In the genomic region with DNA sequence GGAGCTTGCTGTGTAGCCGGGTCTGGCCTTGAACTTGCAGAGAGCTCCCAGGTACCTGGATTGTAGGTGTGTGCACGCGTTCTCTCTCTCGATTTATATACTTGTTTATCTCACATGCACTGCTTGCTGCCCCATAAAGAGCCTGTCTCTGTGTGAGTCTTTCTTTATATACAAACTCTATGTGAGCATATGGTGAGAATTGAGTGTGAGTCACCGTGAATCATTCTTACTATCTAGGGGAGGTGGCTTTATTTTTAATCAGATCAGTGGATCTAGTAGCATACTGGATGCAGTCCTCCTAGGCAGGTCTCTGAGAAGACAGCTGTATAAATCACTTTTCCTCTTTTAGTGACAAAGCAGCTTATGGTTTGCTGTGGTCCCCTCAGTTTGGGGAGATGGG, we compare ENCODE assay signal across 26 mouse cellular contexts. TPM values are rescaled to one million over a fixed set of nuclear protein-coding genes. Genes with fewer than 3 reads are reported as not detected.
DNase-seq lines count a peak whose midpoint lies in the region; ATAC-seq and TF ChIP-seq lines count a peak whose summit lies in the region.
"Had no signal": no experiment of that assay in that cellular context is flagged by ENCODE, and none has a peak within 500 bp of the region (broad histone marks: within the 10 kb centered on the region; RNA-seq: fewer than 3 reads in every experiment).

No protein-coding gene starts in this region.

- no peaks in the 10 kb centered on the region for H3K27me3 ChIP-seq in C2C12 (ENCODE audit: control insufficient read depth, insufficient read depth, insufficient read length)
- H3K27me3 ChIP-seq in lung, postnatal 0 days (replicated peaks; ENCODE audit: insufficient read depth, low read length), result no peaks in the 10 kb centered on the region
- H3K27me3 ChIP-seq: CH12.LX; forebrain, embryonic 13.5 days; hindbrain, embryonic 12.5 days; Patski had no signal

- H3K4me3 ChIP-seq in C2C12 (ENCODE audit: insufficient read depth, poor library complexity, severe bottlenecking), result no peak overlapping the region
- no peak overlapping the region for H3K4me3 ChIP-seq in lung, postnatal 0 days (ENCODE audit: low read depth, low read length)
- H3K4me3 ChIP-seq: embryonic facial prominence, embryonic 10.5 days; forebrain, embryonic 13.5 days; heart, embryonic 10.5 days; hindbrain, embryonic 12.5 days had no signal

- H3K36me3 ChIP-seq in C2C12 (ENCODE audit: control insufficient read depth, insufficient read depth), result peaks cover 42% of the 10 kb centered on the region
- H3K36me3 ChIP-seq in lung, postnatal 0 days (ENCODE audit: insufficient read depth, low read length), result peaks cover 15% of the 10 kb centered on the region; the same call in 1 of the 2 replicates

- over 99% methylated on average over 5 of the region's 5 CpGs for WGBS in lung, postnatal 0 days

- peak; percentile 14 to 77 for DNase-seq in left cerebral cortex, postnatal 25 days (ENCODE audit: low spot score in 2 of 2)
- DNase-seq in left cerebral cortex, postnatal 36 days (ENCODE audit: low spot score in 2 of 2), result no peak
- peak; percentile 8 for DNase-seq in MN1 (ENCODE audit: low spot score)
- DNase-seq in telencephalon, adult 2 months (ENCODE audit: low read depth, low spot score), result peak; percentile 52
- no peak for DNase-seq in ovary, postnatal 36 days (ENCODE audit: low spot score)
- DNase-seq in lung, postnatal 0 days (ENCODE audit: low spot score), result no peak
- DNase-seq: adrenal gland, postnatal 10 days; cerebellum, adult 18-20 months; cerebellum, adult 9-11 months; cerebellum, postnatal 36 days; forebrain, postnatal 0 days; gastrocnemius, postnatal 36 days; heart, adult 18-20 months; heart, postnatal 10 days; heart, postnatal 4 days; kidney, adult 11 months had no signal

- H3K9ac ChIP-seq in lung, postnatal 0 days (replicated peaks; ENCODE audit: low read depth), result no peak overlapping the region
- H3K9ac ChIP-seq: forebrain, embryonic 13.5 days; forebrain, postnatal 0 days; hindbrain, embryonic 12.5 days had no signal

- H3K27ac ChIP-seq in lung, postnatal 0 days (ENCODE audit: low read length), result no peak overlapping the region
- H3K27ac ChIP-seq: embryonic facial prominence, embryonic 10.5 days; forebrain, embryonic 13.5 days; heart, embryonic 10.5 days; hindbrain, embryonic 12.5 days had no signal

- no peak for TF ChIP-seq CTCF in C2C12 (IDR thresholded peaks at IDR 0.05; ENCODE audit: control insufficient read depth, insufficient read depth, insufficient read length)
- no peak for TF ChIP-seq CTCF in lung, postnatal 0 days (IDR thresholded peaks at IDR 0.05)

- peaks cover 3% of the 10 kb centered on the region; the same call in 1 of the 2 replicates for H3K4me1 ChIP-seq in lung, postnatal 0 days (ENCODE audit: insufficient read depth, low read depth, low read length)

- H3K9me3 ChIP-seq in lung, postnatal 0 days (ENCODE audit: low read length), result no peaks in the 10 kb centered on the region
- H3K9me3 ChIP-seq: embryonic facial prominence, embryonic 10.5 days; forebrain, embryonic 13.5 days; heart, embryonic 10.5 days; hindbrain, embryonic 12.5 days had no signal

- no peak overlapping the region for H3ac ChIP-seq in C2C12 (ENCODE audit: control insufficient read depth, insufficient read length, low read depth)

- ATAC-seq in lung, postnatal 0 days, result no peak
- ATAC-seq: activated CD4-positive, CD25-positive, alpha-beta regulatory T cell, adult 4 months; forebrain, embryonic 13.5 days; forebrain, postnatal 0 days; hindbrain, embryonic 16.5 days; inflammation-experienced regulatory T-cells, adult 6 months; Patski had no signal

- peaks cover 51% of the 10 kb centered on the region for H3K79me3 ChIP-seq in C2C12 (ENCODE audit: low read depth)

- TF ChIP-seq EP300 in lung, postnatal 0 days (IDR thresholded peaks at IDR 0.05), result no peak

- peaks cover 80% of the 10 kb centered on the region for H3K79me2 ChIP-seq in C2C12 (ENCODE audit: control insufficient read depth, insufficient read depth)

- intact Hi-C loops in left cerebral cortex, postnatal 25 days (cut with DNase I), result no loop called here
- intact Hi-C loops in left cerebral cortex, postnatal 36 days (cut with DNase I), result no loop called here

- no peak overlapping the region for H3K4me2 ChIP-seq in lung, postnatal 0 days (replicated peaks; ENCODE audit: low read depth, low read length)
- H3K4me2 ChIP-seq: forebrain, embryonic 13.5 days; hindbrain, embryonic 12.5 days had no signal

TF ChIP-seq in C2C12, 6 proteins besides CTCF, POLR2A, EP300 and RAD21:
- TF ChIP-seq MYOD1 (IDR thresholded peaks at IDR 0.05; ENCODE audit: control insufficient read depth, insufficient read length, low read depth) (peak; percentile 28), FOSL1 (IDR thresholded peaks at IDR 0.05; ENCODE audit: insufficient read depth, low read length, poor library complexity, severe bottlenecking) (no peak)

RNA-seq across cellular contexts. Expression of a gene that starts 9.7 kb away (rescaled TPM):
- total RNA-seq in left cerebral cortex, postnatal 25 days (2021), result 10 to 100 TPM; 18.7 to 23.5 TPM
- 10 to 100 TPM; 16.2 to 22.4 TPM for total RNA-seq in left cerebral cortex, postnatal 36 days (2021)
- 56.9 TPM for polyA plus RNA-seq in C2C12 (2012; fragmentation: generic; extraction: Trizol)
- 45.2 and 45.9 TPM in 2 replicates for polyA plus RNA-seq in lung, postnatal 0 days (2015; fragmentation: Nextera tagmentation; extraction: Ambion mirVana)

RNA-seq across cellular contexts. Expression of a gene that starts 18.1 kb away (rescaled TPM):
- total RNA-seq in left cerebral cortex, postnatal 25 days (2021), result 10 to 100 TPM; 41.1 to 44.8 TPM
- total RNA-seq in left cerebral cortex, postnatal 36 days (2021), result 10 to 100 TPM; 39.6 to 45.3 TPM
- polyA plus RNA-seq in C2C12 (2012; fragmentation: generic; extraction: Trizol), result 25.8 TPM
- polyA plus RNA-seq in lung, postnatal 0 days (2015; fragmentation: Nextera tagmentation; extraction: Ambion mirVana), result 19.4 and 22.4 TPM in 2 replicates

RNA-seq across cellular contexts. Expression of a gene that starts 45.7 kb away (rescaled TPM):
- 10 to 100 TPM; 32.6 to 33.5 TPM for total RNA-seq in left cerebral cortex, postnatal 25 days (2021)
- total RNA-seq in left cerebral cortex, postnatal 36 days (2021), result 10 to 100 TPM; 33.8 to 34.9 TPM
- polyA plus RNA-seq in C2C12 (2012; fragmentation: generic; extraction: Trizol), result 29.5 TPM
- 16.7 and 17.6 TPM in 2 replicates for polyA plus RNA-seq in lung, postnatal 0 days (2015; fragmentation: Nextera tagmentation; extraction: Ambion mirVana)

Comparison
In these comparisons a context has a peak if more than half of its experiments do, and no peak if none do; other contexts are left out.
1. DNase-seq: peak in left cerebral cortex, postnatal 25 days (2 of 2), MN1 (single experiment) and telencephalon, adult 2 months (single experiment); none in left cerebral cortex, postnatal 36 days (0 of 2), ovary, postnatal 36 days (single experiment) and lung, postnatal 0 days (single experiment).